Mouse (Mus musculus) olfactory bulb, adult 2 months (tissue): ENCODE measurements at regions not wholly inside any gene's neighbourhood (a gene's known extent, or its start where the extent isn't known, plus 50 kb on each side); places are given as distances from the start of the nearest gene placed in this dataset.
A peak's percentile ranks its signal among the peaks of the same experiment; 100 is the strongest.

Experiments used
- H3K27ac ChIP-seq: fragments of 200-500 bp; 2 replicates; pipeline ENCODE4 v1.5.1; 2012; ENCODE audit warnings: low read depth, low read length; ENCODE audit not compliant: insufficient read depth
- H3K4me1 ChIP-seq: fragments of 200-500 bp; 2 replicates; pipeline ENCODE4 v1.6.1; 2012; ENCODE audit warnings: low read length; ENCODE audit not compliant: control insufficient read depth, insufficient read depth
- H3K4me3 ChIP-seq: fragments of 200-500 bp; 2 replicates; pipeline ENCODE4 v1.5.1; 2012; ENCODE audit warnings: mild to moderate bottlenecking, low read depth, low read length, moderate library complexity; ENCODE audit not compliant: insufficient read depth
- CTCF ChIP-seq: fragments of 200-500 bp; IDR thresholded peaks from 2 replicates; pipeline ENCODE4 v1.5.1; 2012; ENCODE audit warnings: low read depth, mild to moderate bottlenecking, low read length, moderate library complexity; ENCODE audit not compliant: insufficient read depth
- POLR2A ChIP-seq: fragments of 200-500 bp; IDR thresholded peaks from 2 replicates; pipeline ENCODE4 v1.6.1; 2012; ENCODE audit warnings: mild to moderate bottlenecking, low read depth, low read length, moderate library complexity; ENCODE audit not compliant: insufficient read depth
- WGBS: fragments of 180-500 bp; shearing (Covaris S2); methylation state at CpG from one replicate; pipeline ENCODE4 v1.1.7; 2018; 5-methylcytosine and 5-hydroxymethylcytosine counted together

DNA sequence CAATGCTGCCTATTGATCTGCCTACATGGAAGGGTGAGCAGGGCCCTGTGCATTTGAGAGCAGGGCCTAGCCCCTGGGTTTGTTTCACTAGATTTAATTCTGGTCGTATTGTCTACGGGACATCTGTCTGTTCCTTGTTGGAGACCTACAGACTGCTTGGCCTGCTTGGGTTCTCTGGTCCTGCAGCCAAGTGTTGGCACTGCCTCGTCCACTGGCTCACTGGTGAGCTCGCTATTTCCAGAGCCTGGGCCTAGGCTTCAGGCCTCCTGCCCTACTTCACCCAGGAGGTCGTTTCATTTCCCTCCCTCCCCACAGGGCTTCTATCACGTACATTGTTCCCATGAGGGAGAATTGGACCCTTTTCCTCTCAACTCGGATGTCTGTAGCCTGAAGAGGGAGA is 62.2 kb upstream of the Blcap start:
- Histone ChIP-seq H3K4me3 (no peak overlapping the region), H3K4me1 (no peaks in the 10 kb centered on the region), H3K27ac (no peak overlapping the region)
- 63% methylated on average over 7 of the region's 7 CpGs for WGBS
- TF ChIP-seq POLR2A (no peak), CTCF (no peak)

DNA sequence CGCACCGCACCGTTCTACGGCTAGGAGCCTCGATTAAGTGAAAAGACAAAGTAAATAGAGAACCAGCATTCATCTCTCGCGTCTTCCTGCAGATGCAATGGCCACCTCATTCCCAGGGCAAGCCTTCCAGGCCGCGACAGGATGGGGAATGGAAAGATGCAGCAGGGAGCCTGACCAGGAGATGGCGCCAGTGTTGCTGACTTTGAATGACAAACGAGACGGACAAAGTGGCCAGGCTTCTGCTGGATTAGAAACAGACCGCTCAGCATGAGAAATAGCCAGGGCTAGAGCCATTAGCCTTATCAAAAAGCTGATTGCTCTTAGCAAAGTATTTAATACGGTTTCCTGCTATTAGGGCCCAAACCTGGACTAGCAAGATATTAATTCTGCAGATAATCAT is 64.6 kb upstream of the Blcap start:
- WGBS, result 11% methylated on average over 14 of the region's 14 CpGs

DNA sequence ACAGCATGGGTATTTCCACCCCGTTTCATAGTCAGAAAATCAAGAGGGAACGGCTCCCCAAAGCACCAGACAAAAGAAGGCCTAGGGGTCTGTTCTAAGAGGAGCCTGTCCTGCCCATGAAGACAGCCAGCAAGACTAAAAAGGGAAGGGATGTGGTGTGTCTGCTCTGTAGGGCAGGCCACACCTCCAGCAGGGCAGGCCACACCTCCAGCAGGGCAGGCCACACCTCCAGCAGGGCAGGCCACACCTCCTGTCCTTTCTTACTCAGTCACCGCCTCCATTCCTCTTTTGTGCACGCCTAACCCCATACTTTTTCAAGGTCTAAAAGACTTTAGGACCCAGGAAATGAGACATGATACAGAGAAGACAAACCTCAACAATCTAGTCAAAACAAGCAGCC is 69.8 kb upstream of the Blcap start:
- Histone ChIP-seq H3K4me3 (no peak overlapping the region), H3K4me1 (peaks cover 4% of the 10 kb centered on the region; the same call in 1 of the 2 replicates), H3K27ac (no peak overlapping the region)
- TF ChIP-seq POLR2A, result no peak
- no peak for TF ChIP-seq CTCF
- 68% methylated on average over 4 of the region's 4 CpGs for WGBS

More for the DNA sequence above, 64.6 kb upstream of the Blcap start:
- no peak overlapping the region for H3K4me3 ChIP-seq
- no peaks in the 10 kb centered on the region for H3K4me1 ChIP-seq
- peak; percentile 88 for TF ChIP-seq CTCF
- no peak for TF ChIP-seq POLR2A
- H3K27ac ChIP-seq, result no peak overlapping the region

GRCm38 (mm10) chr2:157663584-157664375 is 73.4 kb upstream of the Ctnnbl1 start:
- no peak for TF ChIP-seq CTCF
- no peak for TF ChIP-seq POLR2A
- 49% methylated on average over 20 of the region's 20 CpGs for WGBS

DNA sequence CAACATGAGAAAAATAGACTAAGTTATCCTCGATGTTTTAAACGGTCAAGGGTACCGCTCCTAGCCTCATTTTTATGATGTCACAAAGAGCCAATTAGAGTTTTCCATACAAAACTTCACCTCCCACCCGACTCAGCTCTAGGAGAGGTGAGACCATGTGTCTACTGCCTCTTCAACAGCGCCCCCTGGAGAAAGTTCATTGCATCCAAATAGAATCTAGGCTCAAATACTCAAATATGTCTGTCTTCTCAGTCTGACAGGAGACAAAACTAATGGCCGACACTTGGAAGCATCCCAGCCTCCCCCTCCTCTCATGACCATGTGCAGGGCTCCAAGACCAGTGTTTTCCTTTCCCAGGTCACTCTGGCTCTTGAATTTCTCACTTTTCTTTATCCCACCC is 72.7 kb upstream of the Ctnnbl1 start:
- H3K4me1 ChIP-seq, result peaks cover 8% of the 10 kb centered on the region; the same call in 1 of the 2 replicates
- H3K4me3 ChIP-seq, result no peak overlapping the region
- no peak overlapping the region for H3K27ac ChIP-seq
- WGBS, result 72% methylated on average over 6 of the region's 6 CpGs
- TF ChIP-seq CTCF (no peak), POLR2A (no peak)

More at GRCm38 (mm10) chr2:157663584-157664375, 73.4 kb upstream of the Ctnnbl1 start:
- Histone ChIP-seq H3K27ac (no peak overlapping the region), H3K4me1 (peaks cover 8% of the 10 kb centered on the region; the same call in 1 of the 2 replicates), H3K4me3 (no peak overlapping the region)

- Histone ChIP-seq H3K4me1 (peaks cover 6% of the 10 kb centered on the region), H3K4me3 (no peak overlapping the region), H3K27ac (no peak overlapping the region)
- 93% methylated on average over 2 of the region's 2 CpGs for WGBS
- no peak for TF ChIP-seq POLR2A
These were observed 67.0 kb upstream of the Ctnnbl1 start for GRCm38 (mm10) chr2:157670191-157670590.

GRCm38 (mm10) chr2:157674906-157675305 is 62.3 kb upstream of the Ctnnbl1 start:
- Histone ChIP-seq H3K27ac (no peak overlapping the region), H3K4me1 (peaks cover 9% of the 10 kb centered on the region), H3K4me3 (no peak overlapping the region)
- TF ChIP-seq CTCF (no peak), POLR2A (no peak)
- WGBS, result 90% methylated on average over 19 of the region's 19 CpGs

DNA sequence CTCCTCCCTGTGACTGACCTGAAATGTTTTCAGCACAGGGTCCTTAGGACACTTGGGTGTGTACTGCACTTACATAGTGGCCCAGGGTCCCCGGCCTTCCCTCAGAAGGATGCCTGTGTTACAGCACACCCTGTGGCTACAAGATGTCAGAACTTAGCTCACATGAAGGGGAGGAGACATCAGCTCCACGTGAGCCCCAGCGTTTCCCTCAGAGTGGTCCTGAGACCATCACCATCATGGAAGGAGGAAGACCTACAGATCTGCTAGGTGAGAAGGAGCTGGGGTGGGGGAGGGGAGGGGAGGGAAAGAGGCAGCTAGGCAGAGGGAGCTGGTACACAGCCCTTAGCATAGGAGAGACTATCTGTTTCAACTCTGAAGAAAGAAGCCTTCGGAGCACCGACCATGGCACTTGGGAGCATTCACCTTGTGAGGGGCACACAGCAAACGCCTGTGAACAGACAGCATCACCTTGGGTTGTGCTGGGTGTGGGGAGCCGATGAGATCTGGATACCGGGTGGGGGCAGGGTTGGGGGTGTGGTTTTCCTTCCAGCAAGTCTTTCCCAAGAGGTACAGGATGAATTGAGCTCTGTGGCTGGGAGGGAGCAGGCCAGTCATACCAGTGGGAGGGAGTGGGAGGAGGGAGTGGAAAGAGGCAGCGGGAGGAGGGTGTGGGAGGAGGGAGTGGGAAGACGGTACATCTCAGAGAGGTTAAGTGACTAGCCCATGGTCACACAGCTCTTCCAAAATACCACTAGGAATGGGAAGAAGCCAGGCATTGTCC is 60.6 kb upstream of the Ctnnbl1 start:
- Histone ChIP-seq H3K4me3 (no peak overlapping the region), H3K4me1 (peaks cover 9% of the 10 kb centered on the region)
- 64% methylated on average over 10 of the region's 10 CpGs for WGBS

DNA sequence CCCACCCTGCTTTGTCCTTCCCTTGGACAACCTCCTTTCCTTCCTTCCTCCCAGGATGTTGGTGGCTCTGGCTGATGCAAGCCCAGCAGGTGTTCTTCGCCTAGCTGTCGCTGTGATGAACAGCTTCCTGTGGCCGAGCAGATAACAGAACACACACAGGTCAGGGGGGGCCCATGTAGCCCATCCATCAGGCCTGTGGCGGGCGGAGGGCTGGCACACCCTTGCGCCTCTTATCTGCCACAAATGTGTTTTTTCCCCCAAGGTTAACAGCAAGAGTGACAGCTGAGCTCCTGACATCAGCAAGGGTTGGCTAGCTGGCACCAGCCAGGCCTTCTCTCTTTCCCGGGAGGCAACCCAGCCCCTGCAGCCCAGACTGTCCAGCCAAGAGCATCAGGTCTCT is 59.9 kb upstream of the Ctnnbl1 start:
- H3K27ac ChIP-seq, result no peak overlapping the region
- no peak for TF ChIP-seq CTCF
- no peak for TF ChIP-seq POLR2A
- no peak overlapping the region for H3K4me3 ChIP-seq
- WGBS, result 80% methylated on average over 7 of the region's 7 CpGs
- H3K4me1 ChIP-seq, result peaks cover 9% of the 10 kb centered on the region

More for the DNA sequence above, 60.6 kb upstream of the Ctnnbl1 start:
- no peak overlapping the region for H3K27ac ChIP-seq
- no peak for TF ChIP-seq CTCF
- TF ChIP-seq POLR2A, result no peak
